Mouse (Mus musculus): Measurements from ENCODE around the gene Hsd11b2.
"Not testable (repeated sequence)": the region's sequence is repeated elsewhere in the genome, so short reads cannot be mapped to it uniquely, and the experiment has no call there.

The Hsd11b2 gene

DNA sequence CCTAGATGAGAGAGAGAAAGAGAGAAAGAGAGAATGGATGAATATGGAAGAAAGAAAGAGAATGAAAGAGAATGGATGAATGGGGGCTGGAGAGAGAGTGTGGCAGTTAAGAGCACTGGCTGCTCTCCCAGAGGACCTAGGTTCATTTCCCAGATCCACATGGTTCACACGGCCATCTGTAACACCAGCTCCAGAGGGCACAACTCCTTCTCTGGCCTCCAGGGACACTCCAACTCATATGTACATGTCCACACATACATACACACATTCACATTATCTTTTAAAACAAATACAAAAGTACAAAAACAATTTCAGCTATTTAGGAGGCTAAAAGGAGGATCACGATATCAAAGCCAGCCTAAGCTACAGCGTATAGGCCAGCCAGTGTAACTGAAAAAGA, 44.3 kb downstream of the Hsd11b2 start:
- DNase-seq (ENCODE audit: low read depth, low spot score), result no peak

- no peak for DNase-seq (ENCODE audit: low read depth, low spot score)
Observed at GRCm38 (mm10) chr8:105563871-105564270, 45.3 kb downstream of the Hsd11b2 start.

DNA sequence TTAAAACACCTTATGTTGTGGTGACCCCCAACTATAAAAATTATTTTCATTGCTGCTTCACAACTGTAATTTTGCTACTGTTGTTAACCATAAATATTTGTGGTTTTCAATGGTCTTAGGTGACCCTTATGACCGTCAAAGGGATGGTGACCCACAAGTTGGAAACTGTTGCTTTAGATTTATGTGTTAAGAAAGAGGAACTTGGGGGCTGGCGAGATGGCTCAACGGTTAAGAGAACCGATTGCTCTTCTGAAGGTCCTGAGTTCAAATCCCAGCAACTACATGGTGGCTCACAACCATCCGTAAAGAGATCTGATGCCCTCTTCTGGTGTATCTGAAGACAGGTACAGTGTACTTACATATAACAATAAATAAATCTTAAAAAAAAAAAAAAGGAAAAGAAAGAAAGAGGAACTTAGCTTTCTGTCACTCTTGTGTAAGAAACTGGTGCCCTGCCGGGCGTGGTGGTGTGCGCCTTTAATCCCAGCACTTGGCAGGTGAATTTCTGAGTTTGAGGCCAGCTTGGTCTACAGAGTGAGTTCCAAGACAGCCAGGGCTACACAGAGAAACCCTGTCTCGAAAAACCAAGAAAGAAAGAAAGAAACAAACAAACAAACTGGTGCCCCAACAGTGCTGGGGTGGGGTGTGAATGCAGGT, 46.1 kb downstream of the Hsd11b2 start:
- DNase-seq (ENCODE audit: low read depth, low spot score), result not testable (repeated sequence)

DNA sequence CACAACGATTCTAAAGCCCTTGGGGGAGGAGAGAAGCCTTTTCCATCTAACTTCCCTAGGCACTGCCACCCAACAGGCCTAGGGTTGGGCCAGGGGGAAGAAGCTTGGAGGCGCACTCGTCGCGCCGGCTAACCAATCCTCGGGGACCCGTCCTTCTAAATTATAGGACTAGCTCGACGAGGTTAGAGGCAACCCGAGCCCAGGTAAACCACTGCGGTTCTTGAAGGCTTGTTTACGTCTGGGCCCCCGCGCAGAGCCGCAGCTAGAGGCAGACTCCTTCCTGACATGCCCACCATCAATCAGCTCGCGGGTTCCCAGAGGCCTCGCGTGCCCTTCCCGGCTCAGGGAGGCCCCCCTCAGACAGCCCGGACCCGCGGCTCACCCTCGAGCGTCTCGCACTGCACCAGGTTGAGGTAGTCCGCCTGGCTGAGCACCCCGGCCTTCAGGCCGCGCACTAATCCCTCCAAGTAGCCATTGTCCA, 46.9 kb downstream of the Hsd11b2 start:
- peak; percentile 16 for DNase-seq (ENCODE audit: low read depth, low spot score)

DNA sequence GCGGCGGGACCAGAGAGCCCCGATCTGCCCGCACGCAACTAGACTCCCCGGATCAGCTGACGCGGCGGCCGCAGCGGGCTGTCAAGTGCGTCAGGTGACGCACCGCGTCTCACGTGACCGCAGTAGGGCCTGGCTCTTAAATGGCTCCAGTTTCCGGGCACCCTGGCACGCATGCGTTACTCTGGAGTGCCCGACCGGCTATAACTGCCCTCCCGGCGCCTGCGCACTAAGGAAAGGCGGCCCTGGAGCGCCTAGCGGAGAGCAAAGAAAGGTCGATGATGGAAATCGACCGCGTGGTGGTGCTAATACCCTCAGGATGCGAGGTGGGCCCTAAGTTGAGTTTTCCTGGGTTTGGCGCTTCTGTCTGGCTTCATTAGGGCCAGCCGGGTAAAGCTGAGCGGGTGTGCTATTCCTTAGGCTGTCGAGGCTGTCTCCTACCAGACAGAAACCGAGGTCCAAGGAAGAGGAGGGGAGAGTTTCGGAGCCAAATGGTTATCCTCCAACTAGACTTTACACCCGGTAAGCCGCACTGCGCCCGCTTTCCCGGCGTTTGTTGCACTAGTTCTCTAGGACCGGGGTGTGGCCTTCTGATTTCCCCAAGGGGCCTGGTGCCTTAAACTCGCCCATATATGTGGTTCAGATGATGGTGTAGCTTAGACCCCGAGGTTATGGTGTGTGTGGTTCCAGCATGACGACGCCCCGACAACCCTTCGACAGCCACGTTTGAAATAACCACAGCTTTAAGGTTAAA, 47.6 kb downstream of the Hsd11b2 start, which contains the start of gene Atp6v0d1:
Gene Atp6v0d1 (minus strand): TSS at position 96 of the 751 bp plus-strand sequence.
- peak; percentile 100 for DNase-seq (ENCODE audit: low read depth, low spot score)

- DNase-seq (ENCODE audit: low read depth, low spot score), result peak; percentile 23
Observed at GRCm38 (mm10) chr8:105566703-105567595, 48.4 kb downstream of the Hsd11b2 start.

DNA sequence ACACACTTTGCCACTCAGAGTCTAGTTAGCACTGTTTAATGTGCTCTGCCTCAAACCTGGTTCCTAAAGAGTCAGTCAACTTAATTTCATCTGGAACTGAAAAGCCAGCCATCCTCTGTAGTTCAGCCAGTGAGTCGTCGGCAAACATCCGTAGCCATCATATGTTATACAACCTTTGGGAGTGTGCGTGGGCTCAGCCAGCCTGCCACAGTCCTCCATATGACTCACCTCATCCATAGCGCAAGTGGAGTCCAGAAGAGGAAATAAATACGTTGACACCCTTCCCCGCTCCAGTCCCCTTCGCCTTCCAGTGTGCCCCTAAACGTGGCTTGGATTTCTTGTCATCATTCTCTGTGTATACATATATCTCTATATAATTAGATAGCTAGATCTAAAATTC, 53.3 kb downstream of the Hsd11b2 start:
- DNase-seq (ENCODE audit: low read depth, low spot score), result no peak

DNA sequence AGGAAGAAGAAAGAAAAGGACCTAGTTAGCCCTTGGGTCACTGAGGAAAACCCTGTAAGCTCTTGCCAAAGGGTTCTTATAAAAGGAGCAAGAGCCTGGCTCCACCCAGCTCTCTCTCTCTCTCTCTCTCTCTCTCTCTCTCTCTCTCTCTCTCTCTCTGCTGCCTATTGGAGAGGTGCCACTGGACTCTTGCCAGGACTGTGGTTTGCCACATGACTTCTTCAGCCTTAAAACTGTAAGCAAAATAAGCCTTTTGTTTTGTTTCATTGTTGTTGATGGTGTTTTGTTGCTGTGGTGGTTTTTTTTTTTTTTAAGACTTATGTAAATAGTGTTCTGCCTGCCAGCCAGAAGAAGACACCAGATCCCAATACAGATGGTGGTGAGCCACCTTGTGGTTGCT, 54.9 kb downstream of the Hsd11b2 start:
- no peak for DNase-seq (ENCODE audit: low read depth, low spot score)
